Mouse (Mus musculus): ENCODE data around the gene 1700080E11Rik. TPM values are rescaled to one million over a fixed set of nuclear protein-coding genes. Genes with fewer than 3 reads are reported as not detected.
A peak's percentile ranks its signal among the peaks of the same experiment; 100 is the strongest.
"Not testable (repeated sequence)": the region's sequence is repeated elsewhere in the genome, so short reads cannot be mapped to it uniquely, and the experiment has no call there.

1700080E11Rik gene
- not detected for total RNA-seq (2021)
- long read RNA-seq, experiment 1 = 0 reads
- long read RNA-seq, experiment 2 = 0 reads

DNA sequence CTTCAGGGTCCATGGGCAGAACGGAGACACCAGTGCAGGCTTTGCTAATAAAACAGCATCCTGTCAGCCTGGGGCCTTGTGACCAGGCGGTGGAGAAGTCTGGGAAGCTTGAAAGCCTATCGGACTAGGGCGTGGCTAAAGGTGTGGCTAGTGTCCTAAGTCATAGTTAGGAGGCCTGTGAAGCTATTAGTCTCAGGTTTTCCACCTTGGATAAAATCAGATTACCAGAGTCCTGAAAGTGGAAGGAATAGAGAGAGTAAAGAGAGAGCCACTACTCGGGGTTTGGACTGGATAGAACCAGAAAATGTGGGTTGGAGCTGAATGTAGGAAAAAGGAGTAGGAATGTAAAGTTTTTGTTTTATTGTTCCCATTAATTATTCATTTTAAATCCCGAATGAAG, at the start of gene 1700080E11Rik:
TSS of gene 1700080E11Rik (minus strand) at position 101 of the 400 bp plus-strand sequence.
- no peak for DNase-seq

DNA sequence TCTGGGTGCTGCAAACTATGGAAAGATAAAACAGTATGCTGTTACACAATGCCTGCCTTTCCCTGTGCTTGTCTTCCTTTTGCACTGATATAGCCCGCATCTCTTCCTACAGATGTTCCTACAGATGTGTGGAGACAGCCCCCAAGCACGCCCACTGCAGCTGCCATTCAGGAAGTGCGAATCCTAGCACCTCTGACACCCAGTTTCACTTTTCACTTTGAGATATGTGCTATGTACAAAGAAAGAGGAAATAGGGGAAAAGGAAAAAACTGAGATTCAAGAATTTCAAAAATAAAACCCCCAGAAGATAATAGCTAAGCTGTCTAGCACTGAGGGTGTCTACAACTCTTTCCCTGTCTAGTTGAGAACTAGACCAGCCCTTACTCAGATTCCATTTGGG, 41.8 kb upstream of the 1700080E11Rik start:
- no peak for DNase-seq

DNA sequence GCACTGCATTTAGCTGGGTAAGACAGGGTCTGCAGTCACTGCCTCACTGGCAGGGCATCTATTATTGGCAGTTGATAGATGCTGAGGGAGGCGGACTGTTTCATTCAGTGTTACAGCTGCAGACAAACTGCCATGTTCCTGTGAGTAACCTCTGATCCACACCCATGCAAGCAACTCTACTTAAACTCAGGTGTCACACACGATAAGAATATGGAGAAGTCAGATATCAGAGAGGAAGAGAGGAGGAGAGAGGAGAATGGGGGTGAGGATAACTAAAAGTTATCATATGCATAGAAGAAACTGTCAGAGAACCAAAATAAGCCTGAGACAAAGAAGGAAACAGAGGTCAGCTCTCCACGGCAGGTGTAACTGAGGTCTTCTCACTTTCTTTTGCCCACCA, 37.5 kb upstream of the 1700080E11Rik start:
- DNase-seq = no peak

DNA sequence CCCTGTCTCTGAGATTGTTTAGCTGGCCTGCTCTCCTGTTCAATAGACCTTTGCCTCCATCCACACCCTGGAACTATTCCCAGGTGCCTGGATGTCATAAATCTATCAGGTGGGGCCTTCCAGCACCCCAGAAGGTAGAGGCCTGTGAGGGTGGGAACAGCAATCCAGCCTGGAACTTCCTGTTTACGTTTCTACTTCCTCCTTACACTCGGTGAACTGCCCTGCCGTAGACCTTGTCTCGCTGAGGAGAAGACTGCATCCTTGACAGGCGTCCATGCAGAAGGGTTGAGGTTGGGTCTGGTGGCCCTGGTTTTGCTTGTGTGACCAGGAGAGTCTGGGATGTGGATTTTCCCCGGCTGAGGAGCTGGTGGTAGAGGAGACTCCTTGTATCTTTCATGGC, 5.7 kb downstream of the 1700080E11Rik start:
- DNase-seq = no peak

DNA sequence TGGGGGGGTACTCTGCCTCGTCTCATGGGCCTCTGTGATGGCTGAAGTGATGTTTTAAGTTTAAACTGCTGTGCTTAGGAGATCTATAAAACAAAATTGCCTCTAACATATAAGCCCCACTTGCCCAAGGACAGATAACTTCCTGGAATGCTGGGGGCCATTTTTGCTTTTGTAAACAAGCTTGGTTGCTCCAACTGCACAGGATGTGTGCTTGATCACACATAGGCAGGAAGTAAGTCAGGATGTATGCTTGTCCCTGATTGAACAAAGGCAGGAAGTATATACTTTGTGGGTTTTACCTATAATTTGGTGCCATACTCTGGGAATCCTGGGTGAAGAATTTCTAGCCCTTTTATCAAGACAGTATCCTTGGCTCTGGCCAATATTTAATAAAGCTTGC, 8.5 kb downstream of the 1700080E11Rik start:
- DNase-seq = no peak

DNA sequence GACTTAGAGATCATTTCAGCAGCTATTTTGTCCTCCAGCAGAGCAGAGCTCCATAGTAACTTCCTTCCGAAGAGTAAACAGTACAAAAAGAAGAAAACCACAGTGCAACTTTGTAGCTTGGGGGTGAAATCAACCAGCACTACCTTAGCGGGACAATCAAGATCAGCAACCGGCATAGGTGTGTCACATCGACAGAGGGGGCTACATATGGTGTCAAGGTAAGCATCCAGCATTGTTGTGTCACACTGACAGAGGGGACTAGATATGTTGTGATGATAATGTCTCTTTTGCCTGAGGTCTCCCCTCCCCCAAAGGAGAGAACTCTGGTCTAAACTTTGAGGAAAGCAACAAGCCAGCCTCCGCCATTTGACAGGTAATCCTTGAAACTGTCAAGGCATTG, 10.4 kb downstream of the 1700080E11Rik start:
- DNase-seq = no peak

DNA sequence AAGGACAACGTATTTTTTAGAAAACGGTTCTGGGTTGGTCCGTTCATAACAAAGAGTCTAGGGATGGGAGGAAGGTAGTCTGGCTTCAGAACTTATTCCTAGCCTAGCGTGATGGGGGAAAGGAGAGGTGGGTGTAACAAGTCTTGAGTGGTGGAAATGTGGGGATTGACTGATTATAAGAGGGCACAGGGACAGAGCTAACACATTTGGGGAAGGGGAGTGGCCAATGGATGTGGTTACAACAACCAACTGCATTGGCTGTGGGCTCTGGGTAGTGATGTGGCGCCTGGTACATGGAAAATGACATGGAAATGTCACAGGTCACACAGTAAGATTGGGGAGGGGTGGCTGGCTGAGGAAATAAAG, 12.9 kb downstream of the 1700080E11Rik start:
- DNase-seq = no peak

DNA sequence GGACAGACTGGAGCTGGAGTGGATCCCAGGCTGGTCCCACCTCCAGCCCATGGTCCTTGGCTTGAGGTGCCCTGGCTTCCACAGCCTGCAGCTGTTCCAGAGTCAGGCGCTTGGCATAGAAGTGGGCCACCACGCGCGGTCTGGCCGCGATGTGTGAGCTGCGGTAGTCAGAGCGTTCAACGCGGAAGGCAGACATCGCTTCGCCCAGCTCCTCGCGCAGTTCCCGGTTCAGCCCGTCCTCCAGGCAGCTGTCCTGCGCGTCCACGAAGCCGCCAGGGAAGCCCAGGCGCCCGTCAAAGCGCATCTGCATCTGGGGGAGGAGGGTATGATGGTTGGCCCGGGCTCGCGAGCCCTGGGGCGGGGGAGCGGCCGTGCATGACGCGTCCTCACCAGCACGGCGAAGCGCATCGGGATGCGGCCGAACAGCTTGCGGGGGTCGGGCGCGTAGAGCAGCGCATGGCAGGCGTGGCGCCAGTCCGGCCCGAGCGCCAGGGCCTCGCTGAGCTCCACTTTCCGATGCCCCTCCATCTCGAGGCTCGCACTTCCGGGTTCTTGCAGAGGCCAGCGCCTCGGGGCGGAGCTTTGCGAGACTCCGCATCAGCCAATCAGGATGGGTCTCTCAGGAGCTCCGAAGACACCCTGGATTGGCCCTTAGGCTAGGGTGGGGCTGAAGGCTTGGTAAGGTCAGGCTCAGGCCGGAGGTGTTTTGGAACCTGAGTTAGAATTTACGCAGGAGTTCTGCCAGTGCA, 13.5 kb downstream of the 1700080E11Rik start, which contains the start of gene Nudt16:
TSS of gene Nudt16 (minus strand) at position 572 of the 749 bp plus-strand sequence.
- peak; percentile 91 for DNase-seq

DNA sequence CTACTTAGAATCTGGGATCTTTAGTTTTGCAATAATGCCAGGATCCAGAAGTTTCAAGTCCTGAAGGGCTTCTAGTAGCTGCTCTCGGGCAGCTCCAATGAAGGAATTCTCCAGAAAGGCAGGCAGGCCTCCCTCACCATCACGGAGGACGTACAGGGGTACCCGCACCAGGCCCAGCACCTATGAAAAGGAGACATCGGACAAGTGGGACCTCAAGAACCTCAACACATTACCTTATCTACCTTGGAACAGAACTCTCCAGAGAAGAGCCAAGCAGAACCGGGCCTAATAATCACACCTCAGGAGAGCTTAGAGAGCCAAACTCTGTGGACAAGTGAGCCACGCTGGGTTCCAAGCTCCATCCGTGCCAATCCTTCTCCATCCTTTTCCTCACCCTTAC, 14.6 kb downstream of the 1700080E11Rik start:
- DNase-seq = no peak

DNA sequence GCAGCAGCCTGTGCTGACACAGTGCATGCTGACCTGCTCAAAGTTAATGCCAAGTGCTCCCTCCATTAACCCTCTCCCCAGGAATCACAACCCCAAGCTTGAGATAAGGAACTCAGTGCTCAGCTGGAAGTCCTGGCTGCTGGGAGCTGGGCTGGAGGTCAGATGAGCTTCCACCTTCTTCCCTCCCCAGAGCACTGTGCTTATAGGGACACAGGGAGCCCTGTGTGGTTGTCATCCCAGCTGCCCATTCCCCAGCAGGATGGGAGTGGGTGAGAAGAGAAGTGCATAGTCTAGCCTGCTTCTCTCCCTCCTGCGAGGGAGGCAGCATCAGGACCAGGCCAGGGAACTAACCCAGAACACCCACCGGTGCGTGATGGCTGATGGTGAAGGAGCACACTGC, 19.7 kb downstream of the 1700080E11Rik start:
- DNase-seq = not testable (repeated sequence)

DNA sequence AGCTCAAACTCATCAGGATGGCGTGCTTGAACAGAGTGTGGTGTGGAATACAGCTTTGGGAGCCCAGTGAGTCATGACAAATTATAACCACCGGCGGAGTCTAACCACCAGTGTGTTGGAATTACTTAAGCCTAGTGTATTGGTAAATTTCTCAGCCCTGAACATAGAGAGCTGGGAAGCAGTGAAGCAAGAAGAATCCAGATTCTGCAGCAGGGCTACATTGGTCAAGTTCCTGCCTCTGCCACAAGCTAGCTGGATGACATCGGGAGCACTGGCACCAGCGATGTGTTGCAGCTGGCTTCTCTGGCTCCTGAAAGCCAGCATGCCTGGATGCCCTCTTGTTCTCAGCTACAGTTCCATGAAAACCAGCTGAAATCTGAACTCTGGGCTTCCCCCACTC, 41.0 kb downstream of the 1700080E11Rik start:
- no peak for DNase-seq

DNA sequence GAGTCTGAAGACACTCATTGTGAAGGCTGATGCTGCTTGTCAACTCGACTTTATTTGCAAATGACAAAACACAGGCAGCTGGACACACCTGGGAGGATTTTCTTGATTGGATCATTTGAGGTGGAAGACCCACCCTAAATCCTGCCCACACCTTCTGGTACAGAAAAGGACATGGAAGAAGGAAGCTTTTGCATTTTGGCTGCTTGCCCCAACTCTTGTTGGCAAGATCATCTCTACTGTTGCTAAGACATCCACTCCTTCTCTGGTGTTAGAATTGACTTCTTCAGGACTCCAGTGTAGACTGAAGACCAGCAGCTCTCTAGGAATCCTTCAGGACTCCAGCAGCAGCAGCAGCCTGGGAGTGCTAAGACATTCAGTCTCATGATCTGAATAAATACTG, 43.0 kb downstream of the 1700080E11Rik start:
- no peak for DNase-seq

DNA sequence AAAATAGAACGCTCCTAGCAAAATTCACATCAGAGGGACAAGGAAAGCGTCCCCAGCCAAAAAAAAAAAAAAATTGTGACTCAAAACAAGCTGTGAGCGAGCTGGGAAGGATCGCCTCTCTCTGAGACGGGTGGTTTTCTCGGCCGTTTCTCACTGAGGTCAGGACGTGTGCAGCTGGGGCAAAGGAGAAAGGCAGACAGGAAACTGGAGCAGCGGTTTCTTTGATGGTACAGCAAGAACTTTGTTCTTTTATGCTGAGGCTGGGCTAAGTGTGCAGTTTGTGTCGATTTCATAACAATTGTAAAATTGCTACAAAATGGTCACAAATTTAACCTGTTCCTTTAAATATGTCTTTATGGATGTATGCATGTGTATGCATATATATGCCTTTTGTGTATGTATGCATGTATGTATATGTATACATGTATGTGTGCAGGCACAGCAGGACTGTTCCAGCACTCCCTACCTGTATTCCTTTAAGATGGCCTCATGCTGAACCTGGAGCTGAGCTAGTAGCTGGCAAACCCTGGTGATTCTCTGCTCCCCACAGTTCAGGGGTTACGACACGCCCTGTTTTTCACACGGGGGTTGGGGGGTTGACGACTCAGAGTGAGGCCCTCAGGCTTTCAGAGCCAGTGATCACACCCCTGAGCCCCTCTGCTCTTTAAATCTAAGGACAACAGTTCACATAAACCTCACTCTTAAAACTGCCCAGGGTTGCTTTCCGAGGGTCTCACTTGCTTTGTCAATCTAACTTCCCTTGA, 43.9 kb downstream of the 1700080E11Rik start:
- DNase-seq = no peak

Other genes with a start within 250 kb of the 1700080E11Rik start
- 10 to 100 TPM; 75.9 to 83.7 TPM for gene Mrpl3, start 91.9 kb downstream of the 1700080E11Rik start, total RNA-seq (2021)
- 1 to 10 TPM; 4.2 to 4.9 TPM for gene Nudt16, start 13.3 kb downstream of the 1700080E11Rik start, total RNA-seq (2021)